Mouse (Mus musculus) A20 (cell line): ENCODE data around the gene Spcs1.

Source experiments
- DNase-seq: peaks from one replicate; pipeline ENCODE4 v3.0.0-alpha.2; 2011; ENCODE audit warnings: low read depth, low spot score

Gene Spcs1

GRCm38 (mm10) chr14:31001307-31002205 lies at the start of gene Spcs1, which contains the start of gene Glt8d1:
Spcs1 (minus strand) TSS chr14:31001672.
Glt8d1 (plus strand) TSS chr14:31001400.
- peak; percentile 95 for DNase-seq

GRCm38 (mm10) chr14:31045817-31046216 lies 44.3 kb upstream of the Spcs1 start:
- no peak for DNase-seq

GRCm38 (mm10) chr14:31045296-31045695 lies 43.8 kb upstream of the Spcs1 start:
- no peak for DNase-seq

GRCm38 (mm10) chr14:31025785-31026184 lies 24.3 kb upstream of the Spcs1 start:
- DNase-seq = no peak

GRCm38 (mm10) chr14:31022579-31022978 lies 21.1 kb upstream of the Spcs1 start:
- no peak for DNase-seq

GRCm38 (mm10) chr14:31019331-31020205 lies 18.1 kb upstream of the Spcs1 start:
- DNase-seq = peak; percentile 93

- DNase-seq = peak; percentile 96
These were observed 17.4 kb upstream of the Spcs1 start, which contains the start of the genes Pbrm1 and Gnl3 for GRCm38 (mm10) chr14:31018860-31019291. Pbrm1 (plus strand) TSS chr14:31019138. Gnl3 (minus strand) TSS chr14:31019152.

- DNase-seq = peak; percentile 66
These were observed 16.4 kb upstream of the Spcs1 start for GRCm38 (mm10) chr14:31017854-31018253.

GRCm38 (mm10) chr14:31016063-31016462 lies 14.6 kb upstream of the Spcs1 start:
- DNase-seq = no peak

GRCm38 (mm10) chr14:31013928-31014327 lies 12.5 kb upstream of the Spcs1 start:
- DNase-seq = no peak

GRCm38 (mm10) chr14:31011588-31011987 lies 10.1 kb upstream of the Spcs1 start:
- DNase-seq = no peak

- DNase-seq = no peak
These were observed 5.3 kb upstream of the Spcs1 start for GRCm38 (mm10) chr14:31006779-31007178.

- DNase-seq = no peak
These were observed 3.1 kb upstream of the Spcs1 start for GRCm38 (mm10) chr14:31004527-31004926.

GRCm38 (mm10) chr14:31000816-31001306 lies 611 bp downstream of the Spcs1 start:
- DNase-seq = no peak

- DNase-seq = peak; percentile 60
These were observed 1.1 kb downstream of the Spcs1 start for GRCm38 (mm10) chr14:31000356-31000755.

- DNase-seq = no peak
These were observed 5.1 kb downstream of the Spcs1 start for GRCm38 (mm10) chr14:30996417-30996816.

GRCm38 (mm10) chr14:30976222-30976621 lies 25.2 kb downstream of the Spcs1 start:
- no peak for DNase-seq

- DNase-seq = no peak
These were observed 27.3 kb downstream of the Spcs1 start for GRCm38 (mm10) chr14:30974204-30974603.

GRCm38 (mm10) chr14:30960366-30960765 lies 41.1 kb downstream of the Spcs1 start:
- peak; percentile 33 for DNase-seq

- no peak for DNase-seq
These were observed 42.4 kb downstream of the Spcs1 start for GRCm38 (mm10) chr14:30959031-30959430.

GRCm38 (mm10) chr14:30958517-30958916 lies 43.0 kb downstream of the Spcs1 start:
- DNase-seq = no peak
